Mouse (Mus musculus): ENCODE results near the gene Fam50b. TPM values are rescaled to one million over a fixed set of nuclear protein-coding genes. Genes with fewer than 3 reads are reported as not detected.

Fam50b gene
- polyA plus RNA-seq, 1 experiment from 2014 or later = 0.16 TPM

DNA sequence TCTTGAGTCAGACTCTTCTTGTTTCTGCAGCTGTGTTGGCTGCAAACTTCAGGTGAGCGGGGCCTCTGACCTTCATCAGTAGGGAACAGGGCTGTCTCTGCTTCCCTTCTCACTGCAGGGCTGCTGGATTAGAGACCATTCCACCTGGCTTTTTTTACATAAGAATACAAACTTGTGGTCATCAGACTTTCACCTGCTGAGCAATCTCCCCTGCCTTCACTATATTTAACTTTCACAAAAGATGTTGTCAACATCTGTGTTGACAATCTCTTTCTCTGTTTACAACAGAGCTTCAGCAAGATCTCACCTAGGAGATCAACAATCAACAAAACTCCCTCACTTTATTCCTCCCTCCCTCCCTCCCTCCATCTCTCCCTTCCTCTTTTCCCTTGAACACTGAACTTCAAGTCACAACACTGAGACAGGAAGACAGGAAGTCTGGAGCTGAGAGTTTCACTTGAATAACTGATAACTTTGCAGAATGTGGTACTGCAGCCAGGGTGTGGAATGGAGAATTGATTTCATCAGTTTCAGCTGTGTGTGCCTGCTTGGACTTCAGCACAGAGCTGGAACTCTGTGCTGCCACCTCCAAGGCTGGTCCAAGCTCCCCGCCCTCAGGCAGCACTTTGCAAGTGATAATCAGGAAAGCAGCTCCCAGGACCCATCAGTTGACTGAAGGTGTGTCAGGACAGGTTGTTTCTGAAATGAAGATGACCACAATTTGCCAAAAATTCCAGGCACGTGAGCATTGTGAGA lies 7.3 kb downstream of the Fam50b start:
- peak overlapping the region; percentile 42 for H3K27ac ChIP-seq (ENCODE audit: low read depth, low read length)
- no peaks in the 10 kb centered on the region for H3K27me3 ChIP-seq (replicated peaks; ENCODE audit: control insufficient read depth, insufficient read depth, low read length)
- no peaks in the 10 kb centered on the region for H3K36me3 ChIP-seq (ENCODE audit: control insufficient read depth, insufficient read depth)
- no peak overlapping the region for H3K4me2 ChIP-seq (replicated peaks; ENCODE audit: low read depth)
- H3K9ac ChIP-seq (ENCODE audit: low read depth, low read length) = no peak overlapping the region
- peak; percentile 54 for ATAC-seq
- 63% methylated on average over 3 of the region's 3 CpGs for WGBS
- peak; percentile 54 for TF ChIP-seq CTCF (IDR thresholded peaks at IDR 0.05; ENCODE audit: low read depth)
- peaks cover 10% of the 10 kb centered on the region for H3K4me1 ChIP-seq (replicated peaks; ENCODE audit: control insufficient read depth, insufficient read depth, low read length)
- H3K9me3 ChIP-seq (ENCODE audit: control insufficient read depth) = no peaks in the 10 kb centered on the region
- no peak overlapping the region for H3K4me3 ChIP-seq (ENCODE audit: low read depth, low read length)

DNA sequence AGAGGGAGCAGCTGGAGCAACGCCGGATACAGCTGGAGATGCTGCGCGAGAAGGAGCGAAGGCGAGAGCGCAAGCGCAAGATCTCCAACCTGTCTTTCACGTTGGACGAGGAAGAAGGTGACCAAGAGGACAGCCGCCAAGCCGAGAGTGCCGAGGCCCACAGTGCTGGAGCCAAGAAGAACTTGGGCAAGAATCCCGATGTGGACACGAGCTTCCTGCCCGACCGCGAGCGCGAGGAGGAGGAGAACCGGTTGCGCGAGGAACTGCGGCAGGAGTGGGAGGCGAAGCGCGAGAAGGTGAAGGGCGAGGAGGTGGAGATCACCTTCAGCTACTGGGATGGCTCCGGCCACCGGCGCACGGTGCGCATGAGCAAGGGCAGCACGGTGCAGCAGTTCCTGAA lies 12.2 kb downstream of the Fam50b start:
- 89% methylated on average over 34 of the region's 34 CpGs for WGBS
- no peaks in the 10 kb centered on the region for H3K36me3 ChIP-seq (ENCODE audit: control insufficient read depth, insufficient read depth)
- H3K9ac ChIP-seq (ENCODE audit: low read depth, low read length) = no peak overlapping the region
- H3K4me1 ChIP-seq (replicated peaks; ENCODE audit: control insufficient read depth, insufficient read depth, low read length) = no peaks in the 10 kb centered on the region; the same call in 1 of the 2 replicates
- H3K27ac ChIP-seq (ENCODE audit: low read depth, low read length) = no peak overlapping the region
- no peak for ATAC-seq
- no peaks in the 10 kb centered on the region for H3K9me3 ChIP-seq (ENCODE audit: control insufficient read depth)
- H3K4me2 ChIP-seq (replicated peaks; ENCODE audit: low read depth) = no peak overlapping the region
- no peaks in the 10 kb centered on the region for H3K27me3 ChIP-seq (replicated peaks; ENCODE audit: control insufficient read depth, insufficient read depth, low read length)
- no peak for TF ChIP-seq CTCF (IDR thresholded peaks at IDR 0.05; ENCODE audit: low read depth)
- H3K4me3 ChIP-seq (ENCODE audit: low read depth, low read length) = no peak overlapping the region

DNA sequence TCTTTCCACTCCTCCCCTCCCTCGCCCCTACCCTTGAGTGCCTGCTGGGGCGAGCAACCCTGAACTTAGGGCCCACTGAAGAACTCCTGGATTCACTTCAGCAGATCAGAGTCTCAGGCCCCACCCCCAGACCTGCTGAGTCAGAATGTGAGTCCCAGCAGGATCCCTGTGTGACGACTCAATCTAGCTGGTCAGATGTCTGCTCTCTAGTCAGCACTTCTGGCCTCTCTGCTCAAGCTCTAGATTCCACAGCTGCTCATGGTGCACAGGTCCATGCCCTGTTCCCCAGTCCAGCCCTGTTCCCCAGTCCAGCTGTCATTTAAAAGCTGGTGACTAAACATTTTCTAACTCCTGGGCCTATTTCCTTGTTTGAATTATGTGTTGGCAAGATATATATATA lies 13.9 kb downstream of the Fam50b start:
- H3K36me3 ChIP-seq (ENCODE audit: control insufficient read depth, insufficient read depth) = no peaks in the 10 kb centered on the region
- H3K4me1 ChIP-seq (replicated peaks; ENCODE audit: control insufficient read depth, insufficient read depth, low read length) = no peaks in the 10 kb centered on the region
- H3K9ac ChIP-seq (ENCODE audit: low read depth, low read length) = no peak overlapping the region
- 62% methylated on average over 3 of the region's 3 CpGs for WGBS
- peak; percentile 89 for ATAC-seq
- no peak overlapping the region for H3K4me2 ChIP-seq (replicated peaks; ENCODE audit: low read depth)
- no peak overlapping the region for H3K4me3 ChIP-seq (ENCODE audit: low read depth, low read length)
- no peaks in the 10 kb centered on the region for H3K9me3 ChIP-seq (ENCODE audit: control insufficient read depth)
- TF ChIP-seq CTCF (IDR thresholded peaks at IDR 0.05; ENCODE audit: low read depth) = no peak
- H3K27me3 ChIP-seq (replicated peaks; ENCODE audit: control insufficient read depth, insufficient read depth, low read length) = no peaks in the 10 kb centered on the region
- H3K27ac ChIP-seq (ENCODE audit: low read depth, low read length) = no peak overlapping the region

DNA sequence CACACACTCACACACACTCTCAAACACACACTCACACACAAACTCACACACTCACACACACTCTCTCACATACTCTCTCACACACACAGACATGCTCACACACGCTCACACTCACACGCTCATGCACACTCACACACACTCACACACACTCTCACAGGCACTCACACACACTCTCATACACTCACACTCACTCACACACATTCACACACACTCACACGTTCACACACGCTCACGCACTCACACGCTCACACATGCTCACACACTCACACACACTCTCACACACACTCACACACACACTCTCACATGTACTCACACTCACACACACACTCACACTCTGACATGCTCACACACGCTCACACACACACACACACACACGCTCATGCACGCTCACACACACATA lies 24.6 kb downstream of the Fam50b start:
- ATAC-seq = no peak
- Histone ChIP-seq H3K36me3 (ENCODE audit: control insufficient read depth, insufficient read depth) (no peaks in the 10 kb centered on the region), H3K27ac (ENCODE audit: low read depth, low read length) (no peak overlapping the region), H3K4me3 (ENCODE audit: low read depth, low read length) (no peak overlapping the region), H3K4me2 (replicated peaks; ENCODE audit: low read depth) (no peak overlapping the region), H3K27me3 (replicated peaks; ENCODE audit: control insufficient read depth, insufficient read depth, low read length) (no peaks in the 10 kb centered on the region), H3K9me3 (ENCODE audit: control insufficient read depth) (no peaks in the 10 kb centered on the region), H3K9ac (ENCODE audit: low read depth, low read length) (no peak overlapping the region), H3K4me1 (replicated peaks; ENCODE audit: control insufficient read depth, insufficient read depth, low read length) (no peaks in the 10 kb centered on the region)
- TF ChIP-seq CTCF (IDR thresholded peaks at IDR 0.05; ENCODE audit: low read depth) = no peak
- WGBS = 99% methylated on average over 9 of the region's 9 CpGs

DNA sequence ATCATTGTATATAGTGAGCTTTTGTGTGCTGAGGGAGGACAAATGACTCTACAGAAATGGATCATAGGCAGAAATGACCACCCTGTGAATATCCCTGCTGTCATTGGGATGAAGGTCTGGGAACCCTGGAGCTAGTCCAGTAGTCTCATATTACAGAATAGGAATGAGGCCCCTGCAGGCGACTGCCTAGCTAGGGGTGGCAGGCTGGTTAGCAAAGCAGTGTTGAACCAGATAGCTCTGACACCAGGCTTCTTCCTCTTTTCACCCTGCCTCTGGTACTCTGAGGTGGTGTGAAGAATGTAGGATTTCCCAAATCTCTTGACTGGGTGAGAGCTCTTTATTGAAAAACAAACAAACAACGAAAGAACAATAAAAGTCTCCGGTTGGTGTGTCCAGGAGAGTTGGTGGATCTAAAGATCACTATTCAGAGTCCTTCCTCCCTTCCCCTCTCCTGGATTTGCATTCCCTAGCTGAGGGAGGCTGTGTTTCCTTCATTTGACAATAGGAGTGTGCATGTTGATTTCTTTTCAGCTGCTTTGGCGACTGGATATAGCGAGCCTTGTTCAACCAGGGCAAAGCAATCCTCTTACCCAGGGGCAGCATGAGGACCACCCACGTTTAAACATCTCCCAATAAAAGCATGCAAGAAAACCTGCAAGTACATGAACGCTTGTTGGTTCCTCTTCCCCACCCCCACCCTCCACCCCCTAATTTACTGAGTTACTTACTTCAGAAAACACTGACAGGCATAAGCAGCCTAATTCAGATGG lies 26.1 kb downstream of the Fam50b start:
- Histone ChIP-seq H3K9me3 (ENCODE audit: control insufficient read depth) (no peaks in the 10 kb centered on the region), H3K4me1 (replicated peaks; ENCODE audit: control insufficient read depth, insufficient read depth, low read length) (no peaks in the 10 kb centered on the region), H3K36me3 (ENCODE audit: control insufficient read depth, insufficient read depth) (no peaks in the 10 kb centered on the region), H3K27me3 (replicated peaks; ENCODE audit: control insufficient read depth, insufficient read depth, low read length) (no peaks in the 10 kb centered on the region), H3K9ac (ENCODE audit: low read depth, low read length) (no peak overlapping the region), H3K27ac (ENCODE audit: low read depth, low read length) (no peak overlapping the region), H3K4me2 (replicated peaks; ENCODE audit: low read depth) (no peak overlapping the region), H3K4me3 (ENCODE audit: low read depth, low read length) (no peak overlapping the region)
- no peak for TF ChIP-seq CTCF (IDR thresholded peaks at IDR 0.05; ENCODE audit: low read depth)
- 29% methylated on average over 7 of the region's 7 CpGs for WGBS
- no peak for ATAC-seq

DNA sequence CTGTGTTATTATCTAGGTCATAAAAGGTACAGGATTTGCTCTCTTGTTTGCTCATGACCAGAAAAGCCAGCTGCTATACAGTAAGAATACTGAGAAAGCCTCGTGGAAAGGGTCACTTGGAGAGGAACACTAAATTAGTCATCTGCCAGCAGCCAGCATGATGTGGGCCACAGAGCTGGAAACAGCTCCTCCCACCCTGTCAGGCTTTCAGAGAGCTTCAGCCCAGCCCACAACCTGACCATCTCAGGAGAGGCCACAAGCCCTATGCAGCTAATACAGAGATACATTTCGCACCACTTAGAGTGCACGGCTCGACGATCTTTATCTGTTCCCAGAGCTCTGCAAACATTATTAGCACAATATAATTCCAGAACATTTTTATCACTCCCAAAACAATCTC lies 27.5 kb downstream of the Fam50b start:
- Histone ChIP-seq H3K36me3 (ENCODE audit: control insufficient read depth, insufficient read depth) (no peaks in the 10 kb centered on the region), H3K4me1 (replicated peaks; ENCODE audit: control insufficient read depth, insufficient read depth, low read length) (no peaks in the 10 kb centered on the region), H3K27ac (ENCODE audit: low read depth, low read length) (no peak overlapping the region), H3K9me3 (ENCODE audit: control insufficient read depth) (no peaks in the 10 kb centered on the region), H3K4me2 (replicated peaks; ENCODE audit: low read depth) (no peak overlapping the region), H3K27me3 (replicated peaks; ENCODE audit: control insufficient read depth, insufficient read depth, low read length) (no peaks in the 10 kb centered on the region), H3K4me3 (ENCODE audit: low read depth, low read length) (no peak overlapping the region), H3K9ac (ENCODE audit: low read depth, low read length) (no peak overlapping the region)
- no peak for TF ChIP-seq CTCF (IDR thresholded peaks at IDR 0.05; ENCODE audit: low read depth)
- peak; percentile 76; the same call in 1 of the 2 replicates for ATAC-seq
- WGBS = 24% methylated on average over 5 of the region's 5 CpGs
